Mouse (Mus musculus) hindbrain, embryonic 11.5 days (tissue): ENCODE measurements at regions not wholly inside any gene's neighbourhood (a gene's known extent, or its start where the extent isn't known, plus 50 kb on each side); places are given as distances from the start of the nearest gene placed in this dataset.

ENCODE experiments used
- ATAC-seq: fragments of 200-750 bp; cut with Nextera tagmentation; 2 replicates; pipeline ENCODE4 v1.8.0; 2017; ENCODE audit warnings: mild to moderate bottlenecking, moderate TSS enrichment, moderate library complexity; ENCODE audit not compliant: low FRiP score
- DNase-seq: peaks from one replicate; pipeline ENCODE4 v3.0.0-alpha.2; 2015; ENCODE audit warnings: low spot score
- H3K27ac ChIP-seq: fragments of 300-500 bp; sonication (generic); 2 replicates; pipeline ENCODE4 v1.5.1; 2014; ENCODE audit warnings: mild to moderate bottlenecking, low read depth, low read length
- H3K27me3 ChIP-seq: fragments of 300-500 bp; sonication (generic); 2 replicates; pipeline ENCODE4 v1.6.1; 2014; ENCODE audit warnings: mild to moderate bottlenecking, low read length, moderate library complexity, mixed read lengths; ENCODE audit not compliant: control insufficient read depth, insufficient read depth
- H3K36me3 ChIP-seq: fragments of 300-500 bp; sonication (generic); 2 replicates; pipeline ENCODE4 v1.6.1; 2014; ENCODE audit warnings: mild to moderate bottlenecking, low read length, moderate library complexity, mixed read lengths; ENCODE audit not compliant: control insufficient read depth, insufficient read depth
- H3K4me1 ChIP-seq: fragments of 300-500 bp; sonication (generic); replicated peaks from 2 replicates; pipeline ENCODE4 v1.6.1; 2014; ENCODE audit warnings: low read length, mixed read lengths; ENCODE audit not compliant: control insufficient read depth, insufficient read depth
- H3K4me2 ChIP-seq: fragments of 300-500 bp; sonication (generic); replicated peaks from 2 replicates; pipeline ENCODE4 v1.6.1; 2014; ENCODE audit warnings: mild to moderate bottlenecking, low read depth, low read length
- H3K4me3 ChIP-seq: fragments of 300-500 bp; sonication (generic); 2 replicates; pipeline ENCODE4 v1.5.1; 2014; ENCODE audit warnings: low read depth, low read length
- H3K9ac ChIP-seq: fragments of 300-500 bp; sonication (generic); 2 replicates; pipeline ENCODE4 v1.6.1; 2014; ENCODE audit warnings: low read depth, low read length
- H3K9me3 ChIP-seq: fragments of 300-500 bp; sonication (generic); 2 replicates; pipeline ENCODE4 v1.6.1; 2016; ENCODE audit warnings: low read length; ENCODE audit not compliant: control insufficient read depth
- WGBS: fragments of 180-500 bp; shearing (Covaris S2); extraction: QIAGEN DNeasy Blood & Tissue Kit; methylation state at CpG from one replicate; pipeline ENCODE4 v1.1.7; 2014; 5-methylcytosine and 5-hydroxymethylcytosine counted together

- Histone ChIP-seq H3K9me3 (no peaks in the 10 kb centered on the region), H3K4me2 (no peak overlapping the region), H3K27ac (no peak overlapping the region), H3K36me3 (no peaks in the 10 kb centered on the region), H3K4me3 (no peak overlapping the region), H3K4me1 (no peaks in the 10 kb centered on the region), H3K9ac (no peak overlapping the region), H3K27me3 (no peaks in the 10 kb centered on the region)
- no peak for DNase-seq
- no peak for ATAC-seq
- WGBS, result 75% methylated on average over 5 of the region's 5 CpGs
These were observed 289.4 kb upstream of the Dynlrb2 start for GRCm38 (mm10) chr8:116215286-116215860.

DNA sequence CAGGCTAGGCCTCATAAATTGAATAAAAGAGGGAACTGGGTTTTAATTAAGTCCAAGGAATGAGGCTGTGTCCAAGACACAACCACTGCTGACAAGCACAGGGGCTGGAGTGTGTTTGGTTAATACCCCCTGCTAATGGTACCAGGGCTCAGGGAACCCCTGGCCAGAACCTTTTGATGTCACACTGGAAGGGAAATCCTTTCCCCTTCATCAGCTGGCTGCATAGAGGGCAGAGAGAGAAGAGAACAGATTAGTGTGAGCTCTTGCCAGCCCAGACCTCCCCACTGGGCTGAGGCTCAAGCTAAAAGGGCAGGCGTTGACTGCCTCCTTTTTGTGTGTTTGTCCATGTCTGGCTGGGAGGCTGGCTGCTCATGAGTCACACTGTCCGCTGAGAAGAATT, 301.1 kb upstream of the Dynlrb2 start:
- no peaks in the 10 kb centered on the region for H3K36me3 ChIP-seq
- H3K27me3 ChIP-seq, result no peaks in the 10 kb centered on the region
- ATAC-seq (no peak), DNase-seq (no peak)
- no peaks in the 10 kb centered on the region for H3K4me1 ChIP-seq
- H3K9ac ChIP-seq, result no peak overlapping the region
- H3K4me3 ChIP-seq, result no peak overlapping the region
- H3K4me2 ChIP-seq, result no peak overlapping the region
- H3K27ac ChIP-seq, result no peak overlapping the region
- H3K9me3 ChIP-seq, result no peaks in the 10 kb centered on the region
- 48% methylated on average over 2 of the region's 2 CpGs for WGBS

GRCm38 (mm10) chr8:116200459-116200999, 304.2 kb upstream of the Dynlrb2 start:
- Histone ChIP-seq H3K4me2 (no peak overlapping the region), H3K27me3 (no peaks in the 10 kb centered on the region), H3K27ac (no peak overlapping the region), H3K4me3 (no peak overlapping the region), H3K4me1 (no peaks in the 10 kb centered on the region), H3K9ac (no peak overlapping the region), H3K9me3 (no peaks in the 10 kb centered on the region), H3K36me3 (no peaks in the 10 kb centered on the region)
- DNase-seq, result no peak
- no peak for ATAC-seq
- 80% methylated on average over 11 of the region's 11 CpGs for WGBS

GRCm38 (mm10) chr8:116196623-116197184, 308.1 kb upstream of the Dynlrb2 start:
- Histone ChIP-seq H3K36me3 (no peaks in the 10 kb centered on the region), H3K9ac (no peak overlapping the region), H3K27me3 (no peaks in the 10 kb centered on the region), H3K27ac (no peak overlapping the region), H3K9me3 (no peaks in the 10 kb centered on the region), H3K4me3 (no peak overlapping the region), H3K4me2 (no peak overlapping the region), H3K4me1 (no peaks in the 10 kb centered on the region)
- no peak for ATAC-seq
- 88% methylated on average over 9 of the region's 9 CpGs for WGBS
- DNase-seq, result no peak

GRCm38 (mm10) chr8:116192096-116192495, 312.7 kb upstream of the Dynlrb2 start:
- WGBS, result 26% methylated on average over 3 of the region's 3 CpGs
- H3K27me3 ChIP-seq, result no peaks in the 10 kb centered on the region
- H3K9me3 ChIP-seq, result no peaks in the 10 kb centered on the region
- ATAC-seq (no peak), DNase-seq (no peak)
- H3K36me3 ChIP-seq, result no peaks in the 10 kb centered on the region
- H3K4me1 ChIP-seq, result no peaks in the 10 kb centered on the region
- H3K4me2 ChIP-seq, result no peak overlapping the region
- H3K27ac ChIP-seq, result no peak overlapping the region
- H3K4me3 ChIP-seq, result no peak overlapping the region
- H3K9ac ChIP-seq, result no peak overlapping the region

DNA sequence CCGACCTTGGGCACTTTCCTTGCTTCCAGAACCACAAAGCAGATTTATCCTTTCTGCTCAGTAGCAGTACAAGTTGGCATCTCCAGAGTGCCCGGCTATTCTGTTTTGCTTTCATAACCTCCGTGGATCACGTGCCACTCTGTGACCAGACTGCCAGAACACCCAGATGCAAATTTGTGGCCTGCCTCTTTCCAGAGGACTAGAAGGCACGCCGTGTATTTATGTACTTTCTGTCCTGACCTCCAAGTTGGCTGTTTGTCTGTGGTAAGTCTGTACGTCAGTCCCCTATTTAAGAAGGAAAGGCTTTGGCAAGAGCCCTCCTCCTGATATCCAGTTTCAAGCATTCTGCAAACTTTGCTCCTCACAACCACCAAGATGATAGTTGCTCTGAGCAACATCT, 319.6 kb upstream of the Dynlrb2 start:
- Histone ChIP-seq H3K27ac (no peak overlapping the region), H3K4me2 (no peak overlapping the region), H3K27me3 (no peaks in the 10 kb centered on the region), H3K9me3 (no peaks in the 10 kb centered on the region), H3K9ac (no peak overlapping the region), H3K4me1 (no peaks in the 10 kb centered on the region), H3K4me3 (no peak overlapping the region), H3K36me3 (no peaks in the 10 kb centered on the region)
- DNase-seq (no peak), ATAC-seq (no peak)
- WGBS, result 93% methylated on average over 7 of the region's 7 CpGs

DNA sequence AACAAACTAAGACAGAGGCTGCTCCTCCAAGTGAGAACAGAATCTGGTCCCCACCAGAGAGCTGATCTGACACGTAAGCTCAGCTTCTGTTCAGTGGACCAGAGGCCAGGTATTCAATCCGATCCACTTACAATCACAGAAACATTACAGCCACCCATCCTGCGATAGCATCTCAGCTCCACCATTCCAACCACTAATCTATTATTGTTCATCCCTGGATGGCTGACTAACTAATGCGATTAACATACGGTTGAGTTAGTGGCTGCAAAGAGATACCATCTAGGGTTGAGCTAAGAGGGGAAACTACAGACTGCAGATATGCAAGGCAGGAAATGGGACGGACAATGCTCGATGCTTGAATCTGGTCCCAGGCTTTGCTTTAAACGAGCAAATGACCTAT, 320.5 kb upstream of the Dynlrb2 start:
- DNase-seq, result no peak
- H3K27me3 ChIP-seq, result no peaks in the 10 kb centered on the region
- H3K4me3 ChIP-seq, result no peak overlapping the region
- no peak for ATAC-seq
- H3K4me1 ChIP-seq, result no peaks in the 10 kb centered on the region
- H3K9me3 ChIP-seq, result no peaks in the 10 kb centered on the region
- 83% methylated on average over 8 of the region's 8 CpGs for WGBS
- H3K36me3 ChIP-seq, result no peaks in the 10 kb centered on the region
- H3K4me2 ChIP-seq, result no peak overlapping the region
- no peak overlapping the region for H3K27ac ChIP-seq
- no peak overlapping the region for H3K9ac ChIP-seq

- Histone ChIP-seq H3K4me2 (no peak overlapping the region), H3K9ac (no peak overlapping the region), H3K27me3 (no peaks in the 10 kb centered on the region), H3K9me3 (no peaks in the 10 kb centered on the region), H3K36me3 (no peaks in the 10 kb centered on the region), H3K4me3 (no peak overlapping the region), H3K27ac (no peak overlapping the region), H3K4me1 (no peaks in the 10 kb centered on the region)
- 55% methylated on average over 2 of the region's 2 CpGs for WGBS
- DNase-seq (no peak), ATAC-seq (no peak)
These were observed 326.8 kb upstream of the Dynlrb2 start for GRCm38 (mm10) chr8:116177946-116178345.

GRCm38 (mm10) chr8:116174891-116175290, 329.9 kb upstream of the Dynlrb2 start:
- Histone ChIP-seq H3K9ac (no peak overlapping the region), H3K36me3 (no peaks in the 10 kb centered on the region), H3K27me3 (no peaks in the 10 kb centered on the region), H3K4me3 (no peak overlapping the region), H3K27ac (no peak overlapping the region), H3K4me2 (no peak overlapping the region), H3K9me3 (no peaks in the 10 kb centered on the region), H3K4me1 (no peaks in the 10 kb centered on the region)
- DNase-seq (no peak), ATAC-seq (no peak)
- WGBS, result 61% methylated on average over 3 of the region's 3 CpGs
